Mouse (Mus musculus) adrenal gland, adult 10 weeks (tissue): Measurements from ENCODE around the gene Kcns3. TPM values are rescaled to one million over a fixed set of nuclear protein-coding genes. Genes with fewer than 3 reads are reported as not detected.

Source experiments
- polyA plus RNA-seq: library from polyadenylated mRNA; stranded (reverse); fragments of 350-450 nt; fragmentation: Illumina TruSeq; extraction: RNeasy Lipid Tissue Mini Kit (QIAGEN cat#74804); gene quantifications from one replicate; pipeline ENCODE4 v1.2.3, GENCODE M21; 2014; ENCODE audit warnings: low read depth, low replicate concordance

Gene Kcns3
- polyA plus RNA-seq = 1.6 TPM

DNA sequence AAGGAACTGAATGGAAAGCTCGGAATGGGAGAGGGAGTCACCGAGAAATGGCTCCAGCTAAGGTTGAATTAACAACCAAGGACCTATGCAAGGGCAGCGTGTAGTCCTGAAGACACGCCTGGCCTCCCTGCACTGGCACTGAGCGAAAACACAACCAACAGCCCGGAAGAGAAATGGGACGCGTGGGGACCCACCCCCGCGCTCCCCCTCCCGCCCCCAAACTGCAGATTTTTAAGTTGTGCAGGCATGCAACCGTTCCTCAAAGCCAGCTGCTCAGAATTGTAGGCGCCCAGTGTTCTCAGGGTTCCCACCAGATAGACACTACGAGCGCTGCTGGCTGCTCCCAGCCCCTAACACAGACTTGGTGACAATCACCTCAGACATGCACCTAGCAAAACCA is at the start of gene Kcns3:
Gene Kcns3, minus strand, starts transcription at position 42 of the 400 bp plus-strand sequence.

Other genes with a start within 250 kb of the Kcns3 start
- not detected for gene Msgn1, start 57.9 kb upstream of the Kcns3 start, polyA plus RNA-seq
- gene Gen1, start 114.7 kb upstream of the Kcns3 start, polyA plus RNA-seq = 4.3 TPM
- 109 TPM for gene Smc6, start 114.8 kb upstream of the Kcns3 start, polyA plus RNA-seq